Mouse (Mus musculus) forebrain, embryonic 13.5 days (tissue): ENCODE measurements around the gene Itgb7. TPM values are rescaled to one million over a fixed set of nuclear protein-coding genes. Genes with fewer than 3 reads are reported as not detected.
"Not testable (repeated sequence)": the region's sequence is repeated elsewhere in the genome, so short reads cannot be mapped to it uniquely, and the experiment has no call there.

Experiments
- ATAC-seq: fragments of 200-750 bp; cut with Nextera tagmentation; 2 replicates; pipeline ENCODE4 v1.8.0; 2017
- H3K27ac ChIP-seq: fragments of 300-500 bp; sonication (generic); 2 replicates; pipeline ENCODE4 v1.5.1; 2015; ENCODE audit warnings: inconsistent platforms, mild to moderate bottlenecking, moderate library complexity
- H3K27me3 ChIP-seq: fragments of 300-500 bp; sonication (generic); 2 replicates; pipeline ENCODE4 v1.6.1; 2015; ENCODE audit warnings: mild to moderate bottlenecking, inconsistent platforms
- H3K36me3 ChIP-seq: fragments of 300-500 bp; sonication (generic); 2 replicates; pipeline ENCODE4 v1.6.1; 2015; ENCODE audit warnings: mild to moderate bottlenecking, inconsistent platforms; ENCODE audit not compliant: poor library complexity, severe bottlenecking
- H3K4me1 ChIP-seq: fragments of 300-500 bp; sonication (generic); 2 replicates; pipeline ENCODE4 v1.6.1; 2015; ENCODE audit warnings: inconsistent platforms
- H3K4me2 ChIP-seq: fragments of 300-500 bp; sonication (generic); 2 replicates; pipeline ENCODE4 v1.6.1; 2015; ENCODE audit warnings: inconsistent platforms, mild to moderate bottlenecking, moderate library complexity
- H3K4me3 ChIP-seq: fragments of 300-500 bp; sonication (generic); 2 replicates; pipeline ENCODE4 v1.5.1; 2015; ENCODE audit warnings: mild to moderate bottlenecking, inconsistent platforms
- H3K9ac ChIP-seq: fragments of 300-500 bp; sonication (generic); 2 replicates; pipeline ENCODE4 v1.6.1; 2015; ENCODE audit warnings: mild to moderate bottlenecking, inconsistent platforms
- H3K9me3 ChIP-seq: fragments of 300-500 bp; sonication (generic); replicated peaks from 2 replicates; pipeline ENCODE4 v1.6.1; 2016; ENCODE audit warnings: inconsistent platforms
- WGBS: fragments of 180-500 bp; shearing (Covaris S2); methylation state at CpG from one replicate; pipeline ENCODE4 v1.1.7; 2015; 5-methylcytosine and 5-hydroxymethylcytosine counted together
- polyA plus RNA-seq: library from polyadenylated mRNA; unstranded; fragments of >200 nt; fragmentation: Nextera tagmentation; extraction: Ambion mirVana; gene quantifications from 2 replicates; pipeline ENCODE4 v1.2.1, GENCODE M21; 2015

Itgb7 gene
- polyA plus RNA-seq, 1 experiment from 2014 or later: 0.32 TPM

- WGBS: 87% methylated on average over 14 of the region's 14 CpGs
- Histone ChIP-seq H3K4me1 (peaks cover 21% of the 10 kb centered on the region), H3K4me3 (no peak overlapping the region), H3K36me3 (no peaks in the 10 kb centered on the region), H3K27me3 (peaks cover 20% of the 10 kb centered on the region), H3K4me2 (no peak overlapping the region), H3K9me3 (no peaks in the 10 kb centered on the region), H3K27ac (no peak overlapping the region), H3K9ac (no peak overlapping the region)
- no peak for ATAC-seq
Observed at GRCm38 (mm10) chr15:102238543-102239259, 7.0 kb upstream of the Itgb7 start.

GRCm38 (mm10) chr15:102235371-102236027 is 3.8 kb upstream of the Itgb7 start:
- no peak; the same call in 1 of the 2 replicates for ATAC-seq
- H3K27ac ChIP-seq: no peak overlapping the region

GRCm38 (mm10) chr15:102233896-102234295 is 2.2 kb upstream of the Itgb7 start:
- Histone ChIP-seq H3K4me1 (peaks cover 9% of the 10 kb centered on the region; the same call in 1 of the 2 replicates), H3K36me3 (no peaks in the 10 kb centered on the region), H3K9ac (no peak overlapping the region), H3K27ac (no peak overlapping the region), H3K4me3 (no peak overlapping the region), H3K9me3 (no peaks in the 10 kb centered on the region), H3K4me2 (no peak overlapping the region), H3K27me3 (no peaks in the 10 kb centered on the region)
- ATAC-seq: no peak
- 47% methylated on average over 2 of the region's 2 CpGs for WGBS

More at GRCm38 (mm10) chr15:102235371-102236027, 3.8 kb upstream of the Itgb7 start:
- Histone ChIP-seq H3K9me3 (no peaks in the 10 kb centered on the region), H3K4me3 (no peak overlapping the region), H3K4me2 (peak overlapping the region; percentile 27; the same call in 1 of the 2 replicates), H3K9ac (peak overlapping the region; percentile 51), H3K4me1 (peaks cover 13% of the 10 kb centered on the region; the same call in 1 of the 2 replicates), H3K27me3 (no peaks in the 10 kb centered on the region), H3K36me3 (no peaks in the 10 kb centered on the region)
- 23% methylated on average over 21 of the region's 21 CpGs for WGBS

- Histone ChIP-seq H3K27me3 (no peaks in the 10 kb centered on the region), H3K9ac (no peak overlapping the region), H3K4me1 (peaks cover 9% of the 10 kb centered on the region; the same call in 1 of the 2 replicates), H3K4me3 (no peak overlapping the region), H3K9me3 (no peaks in the 10 kb centered on the region), H3K36me3 (no peaks in the 10 kb centered on the region), H3K4me2 (no peak overlapping the region), H3K27ac (no peak overlapping the region)
- WGBS: 87% methylated on average over 7 of the region's 7 CpGs
- ATAC-seq: no peak
Observed at GRCm38 (mm10) chr15:102232764-102233163, 1.0 kb upstream of the Itgb7 start.

GRCm38 (mm10) chr15:102230408-102231321 is 1.1 kb downstream of the Itgb7 start:
- H3K4me3 ChIP-seq: no peak overlapping the region
- no peaks in the 10 kb centered on the region for H3K9me3 ChIP-seq
- no peak overlapping the region for H3K9ac ChIP-seq
- H3K27ac ChIP-seq: no peak overlapping the region
- no peak overlapping the region for H3K4me2 ChIP-seq
- no peaks in the 10 kb centered on the region for H3K36me3 ChIP-seq
- H3K4me1 ChIP-seq: peaks cover 7% of the 10 kb centered on the region; the same call in 1 of the 2 replicates
- 86% methylated on average over 17 of the region's 17 CpGs for WGBS
- ATAC-seq: no peak
- H3K27me3 ChIP-seq: peaks cover 8% of the 10 kb centered on the region

GRCm38 (mm10) chr15:102225619-102226018 is 6.1 kb downstream of the Itgb7 start:
- not testable (repeated sequence) for H3K4me2 ChIP-seq, H3K27ac ChIP-seq
- 78% methylated on average over 6 of the region's 6 CpGs for WGBS

GRCm38 (mm10) chr15:102224992-102225617 is 6.6 kb downstream of the Itgb7 start:
- no peak for ATAC-seq
- Histone ChIP-seq H3K36me3 (no peaks in the 10 kb centered on the region), H3K9ac (peak overlapping the region; percentile 66), H3K9me3 (no peaks in the 10 kb centered on the region), H3K4me2 (peak overlapping the region; percentile 84), H3K4me1 (peaks cover 15% of the 10 kb centered on the region), H3K27me3 (peaks cover 33% of the 10 kb centered on the region), H3K27ac (no peak overlapping the region), H3K4me3 (peak overlapping the region; percentile 43)
- 24% methylated on average over 21 of the region's 21 CpGs for WGBS

More at GRCm38 (mm10) chr15:102225619-102226018, 6.1 kb downstream of the Itgb7 start:
- not testable (repeated sequence) for ATAC-seq, H3K36me3 ChIP-seq, H3K9me3 ChIP-seq, H3K4me3 ChIP-seq, H3K9ac ChIP-seq
- Histone ChIP-seq H3K4me1 (peaks cover 15% of the 10 kb centered on the region), H3K27me3 (peaks cover 33% of the 10 kb centered on the region)

- ATAC-seq: peak; percentile 86
- peak overlapping the region; percentile 43 for H3K4me3 ChIP-seq
- H3K9ac ChIP-seq: peak overlapping the region; percentile 66
- H3K4me1 ChIP-seq: peaks cover 15% of the 10 kb centered on the region
- peaks cover 33% of the 10 kb centered on the region for H3K27me3 ChIP-seq
- H3K36me3 ChIP-seq: no peaks in the 10 kb centered on the region
- H3K27ac ChIP-seq: no peak overlapping the region
- 4% methylated on average over 43 of the region's 43 CpGs for WGBS
- H3K4me2 ChIP-seq: peak overlapping the region; percentile 84
- H3K9me3 ChIP-seq: no peaks in the 10 kb centered on the region
Observed at GRCm38 (mm10) chr15:102224186-102224991, 7.4 kb downstream of the Itgb7 start.

GRCm38 (mm10) chr15:102222386-102222785 is 9.4 kb downstream of the Itgb7 start:
- H3K4me2 ChIP-seq: no peak overlapping the region
- no peak overlapping the region for H3K9ac ChIP-seq
- no peak overlapping the region for H3K27ac ChIP-seq
- no peak for ATAC-seq
- peaks cover 33% of the 10 kb centered on the region for H3K27me3 ChIP-seq
- H3K36me3 ChIP-seq: peaks cover 5% of the 10 kb centered on the region
- 61% methylated on average over 10 of the region's 10 CpGs for WGBS
- H3K4me1 ChIP-seq: peaks cover 15% of the 10 kb centered on the region
- H3K4me3 ChIP-seq: no peak overlapping the region
- H3K9me3 ChIP-seq: no peaks in the 10 kb centered on the region

- Histone ChIP-seq H3K4me2 (no peak overlapping the region), H3K27me3 (no peaks in the 10 kb centered on the region), H3K36me3 (peaks cover 51% of the 10 kb centered on the region), H3K4me3 (no peak overlapping the region), H3K9ac (no peak overlapping the region), H3K27ac (no peak overlapping the region), H3K4me1 (no peaks in the 10 kb centered on the region), H3K9me3 (no peaks in the 10 kb centered on the region)
- 92% methylated on average over 7 of the region's 7 CpGs for WGBS
- ATAC-seq: 0 out of 2 replicates have a peak, but pooled peaks have one; percentile 19
Observed at GRCm38 (mm10) chr15:102217325-102217724, 14.4 kb downstream of the Itgb7 start.
